Mouse (Mus musculus) cerebellum, adult 2 months (tissue): ENCODE measurements around the gene Ttc5.
"Not testable (repeated sequence)": the region's sequence is repeated elsewhere in the genome, so short reads cannot be mapped to it uniquely, and the experiment has no call there.

Source experiments
- CTCF ChIP-seq: fragments of 200-500 bp; IDR thresholded peaks from 2 replicates; pipeline ENCODE4 v1.5.1; 2011; ENCODE audit warnings: low read depth, mild to moderate bottlenecking, control low read depth, low read length, moderate library complexity, borderline replicate concordance; ENCODE audit not compliant: insufficient read depth
- POLR2A ChIP-seq: fragments of 200-500 bp; IDR thresholded peaks from 2 replicates; pipeline ENCODE4 v1.6.1; 2011; ENCODE audit warnings: low read length, control low read depth, borderline replicate concordance; ENCODE audit not compliant: insufficient read depth

- TF ChIP-seq POLR2A, CTCF: not testable (repeated sequence)
Measured at GRCm38 (mm10) chr14:50719875-50720274, 65.4 kb downstream of the Ttc5 start.
